In genomic region chr11:51702831-51703230, GRCm38 (mm10) we compare ENCODE assay signal across 19 mouse cellular contexts. TPM values are rescaled to one million over a fixed set of nuclear protein-coding genes. Genes with fewer than 3 reads are reported as not detected.
DNase-seq lines count a peak whose midpoint lies in the region.
"Had no signal": no experiment of that assay in that cellular context is flagged by ENCODE, and none has a peak within 500 bp of the region (broad histone marks: within the 10 kb centered on the region; RNA-seq: fewer than 3 reads in every experiment).

No protein-coding gene starts in this region.

- peak; percentile 4 for DNase-seq in embryo, embryonic 11 days
- no peak for DNase-seq in embryo, embryonic 10.5 days (ENCODE audit: low spot score)
- DNase-seq in retina, postnatal 1 day, result peak; percentile 8
- no peak for DNase-seq in retina, embryonic 14.5 days (ENCODE audit: low spot score)
- DNase-seq in R1 (ENCODE audit: low read depth, low spot score), result peak; percentile 47
- no peak for DNase-seq in natural killer cell, adult 2 months (ENCODE audit: low spot score in 2 of 2)
- DNase-seq in left cerebral cortex, adult 11 months (ENCODE audit: low spot score), result no peak
- DNase-seq in adrenal gland, postnatal 10 days, result no peak
- DNase-seq: adrenal gland, adult 2 months; cerebellum, adult 2 months; cerebellum, postnatal 14 days; gastrocnemius, postnatal 25 days; heart, adult 2 months; heart, postnatal 10 days; kidney, adult 18-20 months; layer of hippocampus, adult 9-11 months; lung, embryonic 14.5 days; lung, postnatal 14 days; right cerebral cortex, postnatal 25 days had no signal

RNA-seq across cellular contexts. Expression of gene 0610009B22Rik, which starts 14.2 kb away (rescaled TPM):
- total RNA-seq in adrenal gland, postnatal 10 days (2021), result 10 to 100 TPM; 46.9 to 48.8 TPM

RNA-seq across cellular contexts. Expression of gene D930048N14Rik, which starts 52.1 kb away (rescaled TPM):
- 1 to 10 TPM; 1.1 to 3.5 TPM for total RNA-seq in adrenal gland, postnatal 10 days (2021)

RNA-seq across cellular contexts. Expression of gene N4bp3, which starts 52.2 kb away (rescaled TPM):
- total RNA-seq in adrenal gland, postnatal 10 days (2021), result 10 to 100 TPM; 16.2 to 26.3 TPM

Comparison
In these comparisons a context has a peak if more than half of its experiments do, and no peak if none do; other contexts are left out.
1. DNase-seq: peak in embryo, embryonic 11 days (single experiment), retina, postnatal 1 day (single experiment) and R1 (single experiment); none in embryo, embryonic 10.5 days (single experiment), retina, embryonic 14.5 days (single experiment), natural killer cell, adult 2 months (0 of 2), left cerebral cortex, adult 11 months (single experiment) and adrenal gland, postnatal 10 days (single experiment).